ENCODE assay signal across 1 mouse cellular context in genomic region chr5:33218746-33219449, GRCm38 (mm10).
TF ChIP-seq lines count a peak whose summit lies in the region.

No protein-coding gene starts in this region.

TF ChIP-seq in MEL, 35 proteins besides CTCF, POLR2A, EP300 and RAD21 (continued from another document):
- no peak for TF ChIP-seq JUND (IDR thresholded peaks at IDR 0.05; ENCODE audit: low read depth, low read length)
- no peak for TF ChIP-seq E2F4 (IDR thresholded peaks at IDR 0.05; ENCODE audit: borderline replicate concordance, low read depth, low read length)
- peak; percentile 43; the same call in 1 of the 2 replicates for TF ChIP-seq SIN3A (IDR thresholded peaks at IDR 0.05; ENCODE audit: low read length)
- 0 out of 2 replicates have a peak, but pooled peaks have one; percentile 19 for TF ChIP-seq MYC (IDR thresholded peaks at IDR 0.05; ENCODE audit: low read depth, low read length)
- TF ChIP-seq SMC3 (IDR thresholded peaks at IDR 0.05; ENCODE audit: low read depth, low read length), result no peak
- TF ChIP-seq MXI1 (IDR thresholded peaks at IDR 0.05; ENCODE audit: low read depth, low read length), result no peak
- TF ChIP-seq ZC3H11A (IDR thresholded peaks at IDR 0.05; ENCODE audit: low read depth, low read length), result no peak
- no peak for TF ChIP-seq MYB (IDR thresholded peaks at IDR 0.05; ENCODE audit: low read depth, low read length)
- TF ChIP-seq USF2 (IDR thresholded peaks at IDR 0.05; ENCODE audit: borderline replicate concordance in 1 of 2, insufficient read depth in 1 of 2, low read depth in 1 of 2, low read length in 2 of 2), result no peak
- TF ChIP-seq NELFE (IDR thresholded peaks at IDR 0.05; ENCODE audit: low read depth, low read length), result peak; percentile 14; the same call in 1 of the 2 replicates
- 0 out of 2 replicates have a peak, but pooled peaks have one; percentile 37 for TF ChIP-seq GABPA (IDR thresholded peaks at IDR 0.05; ENCODE audit: low read depth, low read length)
- no peak for TF ChIP-seq ETS1 (IDR thresholded peaks at IDR 0.05; ENCODE audit: low read depth, low read length)
- no peak for TF ChIP-seq CHD1 (IDR thresholded peaks at IDR 0.05; ENCODE audit: low read depth, low read length)
- TF ChIP-seq MAZ (IDR thresholded peaks at IDR 0.05; ENCODE audit: low read depth, low read length), result no peak
- 0 out of 2 replicates have a peak, but pooled peaks have one; percentile 17 for TF ChIP-seq RCOR1 (IDR thresholded peaks at IDR 0.05; ENCODE audit: low read depth, low read length)
- TF ChIP-seq MAX (IDR thresholded peaks at IDR 0.05; ENCODE audit: low read length), result peak; percentile 28; the same call in 1 of the 2 replicates
- TF ChIP-seq MEF2A (IDR thresholded peaks at IDR 0.05; ENCODE audit: extremely low read depth, insufficient replicate concordance, low read depth, low read length, poor library complexity, severe bottlenecking), result no peak
- no peak for TF ChIP-seq KAT2A (conservative IDR thresholded peaks at IDR 0.05; ENCODE audit: low read depth, low read length)
- TF ChIP-seq TAL1 (IDR thresholded peaks at IDR 0.05; ENCODE audit: low read length), result no peak
- TF ChIP-seq BHLHE40 (IDR thresholded peaks at IDR 0.05; ENCODE audit: borderline replicate concordance, low read depth, low read length), result no peak
- TF ChIP-seq UBTF (IDR thresholded peaks at IDR 0.05; ENCODE audit: borderline replicate concordance, insufficient read depth, low read depth, low read length), result no peak
- TF ChIP-seq NRF1 (IDR thresholded peaks at IDR 0.05; ENCODE audit: insufficient read depth, low read depth, low read length, poor library complexity, severe bottlenecking), result no peak
- TF ChIP-seq POLR2AphosphoS2 (IDR thresholded peaks at IDR 0.05; ENCODE audit: low read length), result no peak
- no peak for TF ChIP-seq POLR2AphosphoS5 (IDR thresholded peaks at IDR 0.05; ENCODE audit: borderline replicate concordance, low read depth, low read length)
- TF ChIP-seq CHD2 (IDR thresholded peaks at IDR 0.05; ENCODE audit: low read length), result no peak
- TF ChIP-seq HCFC1 (IDR thresholded peaks at IDR 0.05; ENCODE audit: low read depth, low read length), result 0 out of 2 replicates have a peak, but pooled peaks have one; percentile 2
- no peak for TF ChIP-seq ZMIZ1 (IDR thresholded peaks at IDR 0.05; ENCODE audit: low read depth, low read length)
